Mouse (Mus musculus): ENCODE measurements at regions not wholly inside any gene's neighbourhood (a gene's known extent, or its start where the extent isn't known, plus 50 kb on each side); places are given as distances from the start of the nearest gene placed in this dataset.

- Histone ChIP-seq H3K4me1 (ENCODE audit: control insufficient read depth, insufficient read depth, low read length) (no peaks in the 10 kb centered on the region), H3K4me3 (ENCODE audit: control insufficient read depth, low read depth, low read length) (no peak overlapping the region), H3K36me3 (ENCODE audit: control insufficient read depth, insufficient read depth, low read length) (no peaks in the 10 kb centered on the region), H3K27me3 (ENCODE audit: control insufficient read depth, insufficient read depth, low read length) (no peaks in the 10 kb centered on the region), H3K27ac (ENCODE audit: control insufficient read depth, insufficient read depth, low read depth, low read length) (no peak overlapping the region)
- no peak for TF ChIP-seq CTCF (IDR thresholded peaks at IDR 0.05; ENCODE audit: control insufficient read depth, insufficient read depth, insufficient replicate concordance, low read depth, low read length)
Observed at GRCm38 (mm10) chr16:50095858-50096551, 295.7 kb downstream of the Cd47 start.

- Histone ChIP-seq H3K27ac (ENCODE audit: control insufficient read depth, insufficient read depth, low read depth, low read length) (no peak overlapping the region), H3K4me1 (ENCODE audit: control insufficient read depth, insufficient read depth, low read length) (no peaks in the 10 kb centered on the region), H3K36me3 (ENCODE audit: control insufficient read depth, insufficient read depth, low read length) (no peaks in the 10 kb centered on the region), H3K4me3 (ENCODE audit: control insufficient read depth, low read depth, low read length) (no peak overlapping the region), H3K27me3 (ENCODE audit: control insufficient read depth, insufficient read depth, low read length) (no peaks in the 10 kb centered on the region)
- no peak for TF ChIP-seq POLR2A (IDR thresholded peaks at IDR 0.05; ENCODE audit: control insufficient read depth, low read depth, low read length)
- TF ChIP-seq CTCF (IDR thresholded peaks at IDR 0.05; ENCODE audit: control insufficient read depth, insufficient read depth, insufficient replicate concordance, low read depth, low read length) = no peak
Observed at GRCm38 (mm10) chr16:50096563-50096962, 296.2 kb downstream of the Cd47 start.

GRCm38 (mm10) chr16:50103340-50103739 is 303.0 kb downstream of the Cd47 start:
- Histone ChIP-seq H3K4me1 (ENCODE audit: control insufficient read depth, insufficient read depth, low read length) (no peaks in the 10 kb centered on the region), H3K27ac (ENCODE audit: control insufficient read depth, insufficient read depth, low read depth, low read length) (no peak overlapping the region), H3K27me3 (ENCODE audit: control insufficient read depth, insufficient read depth, low read length) (no peaks in the 10 kb centered on the region), H3K36me3 (ENCODE audit: control insufficient read depth, insufficient read depth, low read length) (no peaks in the 10 kb centered on the region), H3K4me3 (ENCODE audit: control insufficient read depth, low read depth, low read length) (no peak overlapping the region)
- TF ChIP-seq POLR2A (IDR thresholded peaks at IDR 0.05; ENCODE audit: control insufficient read depth, low read depth, low read length) (no peak), CTCF (IDR thresholded peaks at IDR 0.05; ENCODE audit: control insufficient read depth, insufficient read depth, insufficient replicate concordance, low read depth, low read length) (no peak)

GRCm38 (mm10) chr16:50118150-50118549 is 314.0 kb downstream of the Bbx start:
- Histone ChIP-seq H3K27me3 (ENCODE audit: control insufficient read depth, insufficient read depth, low read length) (no peaks in the 10 kb centered on the region), H3K4me3 (ENCODE audit: control insufficient read depth, low read depth, low read length) (no peak overlapping the region), H3K36me3 (ENCODE audit: control insufficient read depth, insufficient read depth, low read length) (no peaks in the 10 kb centered on the region), H3K27ac (ENCODE audit: control insufficient read depth, insufficient read depth, low read depth, low read length) (no peak overlapping the region), H3K4me1 (ENCODE audit: control insufficient read depth, insufficient read depth, low read length) (no peaks in the 10 kb centered on the region)
- TF ChIP-seq POLR2A (IDR thresholded peaks at IDR 0.05; ENCODE audit: control insufficient read depth, low read depth, low read length) = no peak
- peak; percentile 26; the same call in 1 of the 2 replicates for TF ChIP-seq CTCF (IDR thresholded peaks at IDR 0.05; ENCODE audit: control insufficient read depth, insufficient read depth, insufficient replicate concordance, low read depth, low read length)

GRCm38 (mm10) chr16:50122460-50122859 is 309.7 kb downstream of the Bbx start:
- H3K27ac ChIP-seq (ENCODE audit: control insufficient read depth, insufficient read depth, low read depth, low read length) = no peak overlapping the region
- H3K36me3 ChIP-seq (ENCODE audit: control insufficient read depth, insufficient read depth, low read length) = no peaks in the 10 kb centered on the region
- H3K27me3 ChIP-seq (ENCODE audit: control insufficient read depth, insufficient read depth, low read length) = no peaks in the 10 kb centered on the region
- TF ChIP-seq POLR2A (IDR thresholded peaks at IDR 0.05; ENCODE audit: control insufficient read depth, low read depth, low read length) (no peak), CTCF (IDR thresholded peaks at IDR 0.05; ENCODE audit: control insufficient read depth, insufficient read depth, insufficient replicate concordance, low read depth, low read length) (no peak)
- no peaks in the 10 kb centered on the region for H3K4me1 ChIP-seq (ENCODE audit: control insufficient read depth, insufficient read depth, low read length)
- no peak overlapping the region for H3K4me3 ChIP-seq (ENCODE audit: control insufficient read depth, low read depth, low read length)

DNA sequence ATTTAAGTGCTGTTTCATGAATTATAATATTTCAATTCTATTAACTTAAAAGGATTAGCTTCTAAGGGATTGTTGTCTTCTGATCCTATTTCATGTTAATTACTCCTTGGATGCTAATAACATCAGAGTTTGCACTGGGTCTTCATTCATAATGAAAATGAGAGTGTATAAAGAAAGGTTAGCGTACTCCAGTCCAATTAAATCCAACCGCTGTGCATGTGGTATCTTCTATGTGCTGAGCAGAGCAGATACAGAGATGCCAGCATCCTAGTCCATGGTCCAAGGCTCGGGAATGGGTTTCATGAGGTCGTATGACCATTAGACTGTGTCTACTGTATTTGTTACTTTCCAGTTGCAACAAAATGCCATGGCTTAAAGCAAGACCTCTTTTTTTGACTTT is 307.5 kb downstream of the Bbx start:
- Histone ChIP-seq H3K4me1 (ENCODE audit: control insufficient read depth, insufficient read depth, low read length) (no peaks in the 10 kb centered on the region), H3K4me3 (ENCODE audit: control insufficient read depth, low read depth, low read length) (no peak overlapping the region), H3K36me3 (ENCODE audit: control insufficient read depth, insufficient read depth, low read length) (no peaks in the 10 kb centered on the region), H3K27me3 (ENCODE audit: control insufficient read depth, insufficient read depth, low read length) (no peaks in the 10 kb centered on the region), H3K27ac (ENCODE audit: control insufficient read depth, insufficient read depth, low read depth, low read length) (no peak overlapping the region)
- TF ChIP-seq CTCF (IDR thresholded peaks at IDR 0.05; ENCODE audit: control insufficient read depth, insufficient read depth, insufficient replicate concordance, low read depth, low read length) (no peak), POLR2A (IDR thresholded peaks at IDR 0.05; ENCODE audit: control insufficient read depth, low read depth, low read length) (no peak)

DNA sequence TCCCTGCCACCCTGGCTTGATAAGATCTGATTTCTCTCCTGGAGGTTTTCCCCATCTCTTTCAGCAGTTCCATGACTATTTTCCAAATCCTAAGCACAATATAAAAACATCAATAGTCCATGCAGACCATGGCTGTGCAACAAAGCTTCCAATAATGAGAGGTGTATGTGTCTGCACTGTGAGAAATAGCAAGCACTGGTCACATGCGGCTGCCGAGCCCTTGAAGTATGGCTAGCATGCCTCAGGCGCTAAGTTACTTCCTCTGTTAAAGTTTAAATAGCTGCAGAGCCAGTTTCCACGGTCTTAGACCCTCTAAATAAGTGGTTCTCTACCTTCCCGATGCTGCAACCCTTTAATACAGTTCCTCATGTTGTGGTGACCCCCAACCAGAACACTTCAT is 306.6 kb downstream of the Bbx start:
- TF ChIP-seq CTCF (IDR thresholded peaks at IDR 0.05; ENCODE audit: control insufficient read depth, insufficient read depth, insufficient replicate concordance, low read depth, low read length) (no peak), POLR2A (IDR thresholded peaks at IDR 0.05; ENCODE audit: control insufficient read depth, low read depth, low read length) (no peak)
- Histone ChIP-seq H3K27ac (ENCODE audit: control insufficient read depth, insufficient read depth, low read depth, low read length) (no peak overlapping the region), H3K4me3 (ENCODE audit: control insufficient read depth, low read depth, low read length) (no peak overlapping the region), H3K4me1 (ENCODE audit: control insufficient read depth, insufficient read depth, low read length) (no peaks in the 10 kb centered on the region), H3K27me3 (ENCODE audit: control insufficient read depth, insufficient read depth, low read length) (no peaks in the 10 kb centered on the region), H3K36me3 (ENCODE audit: control insufficient read depth, insufficient read depth, low read length) (no peaks in the 10 kb centered on the region)
